Mouse (Mus musculus) megakaryocyte-erythroid progenitor cell, adult 5-6 weeks (primary cell): Measurements from ENCODE around the gene Tom1. TPM values are rescaled to one million over a fixed set of nuclear protein-coding genes. Genes with fewer than 3 reads are reported as not detected.

ENCODE experiments used
- ATAC-seq: replicated peaks from 2 replicates; pipeline ENCODE4 v1.8.0; 2016; ENCODE audit warnings: mild to moderate bottlenecking, inconsistent platforms; ENCODE audit not compliant: severe bottlenecking, poor library complexity, low FRiP score, low TSS enrichment
- total RNA-seq, 2 experiments: library from RNA; stranded (forward) in 1 of 2; stranded (reverse) in 1 of 2; fragments of 200-1000, 215-1000 nt in 1 of 2; fragments of >200 nt in 1 of 2; fragmentation: Nextera tagmentation in 1 of 2; gene quantifications; 2 replicates each; pipeline ENCODE4 v1.2.3; 2014 to 2017

Gene Tom1
- total RNA-seq, 2 experiments from 2014 or later: 8.5 to 14.1 TPM

GRCm38 (mm10) chr8:75038497-75038896, 5.0 kb downstream of the Tom1 start:
- no peak for ATAC-seq

GRCm38 (mm10) chr8:75039754-75040153, 6.2 kb downstream of the Tom1 start:
- ATAC-seq: no peak

- ATAC-seq: no peak
Measured at GRCm38 (mm10) chr8:75042171-75042570, 8.7 kb downstream of the Tom1 start.

GRCm38 (mm10) chr8:75042974-75043373, 9.5 kb downstream of the Tom1 start:
- no peak for ATAC-seq

- no peak for ATAC-seq
Measured at GRCm38 (mm10) chr8:75046303-75046702, 12.8 kb downstream of the Tom1 start.

GRCm38 (mm10) chr8:75047784-75048183, 14.3 kb downstream of the Tom1 start:
- ATAC-seq: no peak

GRCm38 (mm10) chr8:75053342-75053741, 19.8 kb downstream of the Tom1 start:
- no peak for ATAC-seq

GRCm38 (mm10) chr8:75055673-75056072, 22.2 kb downstream of the Tom1 start:
- ATAC-seq: no peak

- ATAC-seq: no peak
Measured at GRCm38 (mm10) chr8:75060022-75060421, 26.5 kb downstream of the Tom1 start.

- ATAC-seq: no peak
Measured at GRCm38 (mm10) chr8:75060815-75061214, 27.3 kb downstream of the Tom1 start.

- ATAC-seq: no peak
Measured at GRCm38 (mm10) chr8:75063290-75063689, 29.8 kb downstream of the Tom1 start.

GRCm38 (mm10) chr8:75064790-75065189, 31.3 kb downstream of the Tom1 start:
- no peak for ATAC-seq

- ATAC-seq: no peak
Measured at GRCm38 (mm10) chr8:75067287-75067686, 33.8 kb downstream of the Tom1 start.

GRCm38 (mm10) chr8:75070297-75070696, 36.8 kb downstream of the Tom1 start:
- ATAC-seq: no peak

- ATAC-seq: peak; percentile 87
Measured at GRCm38 (mm10) chr8:75071627-75072346, 38.3 kb downstream of the Tom1 start.

- ATAC-seq: no peak
Measured at GRCm38 (mm10) chr8:75074876-75075275, 41.4 kb downstream of the Tom1 start.

GRCm38 (mm10) chr8:75078215-75078614, 44.7 kb downstream of the Tom1 start:
- ATAC-seq: no peak

- no peak for ATAC-seq
Measured at GRCm38 (mm10) chr8:75078851-75079250, 45.3 kb downstream of the Tom1 start.

GRCm38 (mm10) chr8:75081364-75082040, 48.0 kb downstream of the Tom1 start:
- no peak for ATAC-seq

GRCm38 (mm10) chr8:75082181-75082805, 48.8 kb downstream of the Tom1 start:
- no peak for ATAC-seq

- ATAC-seq: peak; percentile 91
Measured at GRCm38 (mm10) chr8:75083846-75084245, 50.3 kb downstream of the Tom1 start.
